Mouse (Mus musculus): ENCODE data around the gene Mfsd4a. TPM values are rescaled to one million over a fixed set of nuclear protein-coding genes. Genes with fewer than 3 reads are reported as not detected.

Mfsd4a gene
- polyA plus RNA-seq, 1 experiment from 2014 or later, result 8.5 TPM

DNA sequence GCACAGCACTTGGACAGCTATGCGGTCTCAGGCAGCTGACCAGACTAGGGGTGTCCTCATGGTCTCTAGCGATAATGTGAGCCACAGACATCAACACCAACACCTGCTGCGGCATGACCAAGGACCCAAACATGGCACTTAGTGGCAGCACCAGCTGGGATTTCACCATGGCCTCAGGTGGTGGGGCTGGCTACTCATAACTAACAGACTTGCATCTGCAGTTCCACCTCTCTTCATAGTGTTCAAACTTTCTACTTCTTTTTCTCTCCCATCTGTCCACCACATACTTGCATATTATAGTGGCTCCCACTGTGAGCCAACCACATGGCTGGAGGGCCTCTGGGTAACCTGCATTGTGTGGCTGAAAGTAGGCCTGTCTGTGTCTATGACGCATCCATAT, 25.4 kb upstream of the Mfsd4a start:
- Histone ChIP-seq H3K36me3 (replicated peaks) (no peaks in the 10 kb centered on the region), H3K4me3 (no peak overlapping the region), H3K4me2 (no peak overlapping the region), H3K9me3 (no peaks in the 10 kb centered on the region), H3K27me3 (replicated peaks) (no peaks in the 10 kb centered on the region), H3K27ac (no peak overlapping the region), H3K9ac (no peak overlapping the region), H3K4me1 (no peaks in the 10 kb centered on the region)
- WGBS, result 88% methylated on average over 4 of the region's 4 CpGs
- no peak for ATAC-seq (replicated peaks)

GRCm38 (mm10) chr1:132090266-132090665, 22.4 kb upstream of the Mfsd4a start:
- Histone ChIP-seq H3K4me2 (no peak overlapping the region), H3K27me3 (replicated peaks) (no peaks in the 10 kb centered on the region), H3K36me3 (replicated peaks) (no peaks in the 10 kb centered on the region), H3K27ac (no peak overlapping the region), H3K9me3 (no peaks in the 10 kb centered on the region), H3K4me1 (no peaks in the 10 kb centered on the region), H3K9ac (no peak overlapping the region), H3K4me3 (no peak overlapping the region)
- no peak for ATAC-seq (replicated peaks)
- WGBS, result 34% methylated on average over 4 of the region's 4 CpGs

DNA sequence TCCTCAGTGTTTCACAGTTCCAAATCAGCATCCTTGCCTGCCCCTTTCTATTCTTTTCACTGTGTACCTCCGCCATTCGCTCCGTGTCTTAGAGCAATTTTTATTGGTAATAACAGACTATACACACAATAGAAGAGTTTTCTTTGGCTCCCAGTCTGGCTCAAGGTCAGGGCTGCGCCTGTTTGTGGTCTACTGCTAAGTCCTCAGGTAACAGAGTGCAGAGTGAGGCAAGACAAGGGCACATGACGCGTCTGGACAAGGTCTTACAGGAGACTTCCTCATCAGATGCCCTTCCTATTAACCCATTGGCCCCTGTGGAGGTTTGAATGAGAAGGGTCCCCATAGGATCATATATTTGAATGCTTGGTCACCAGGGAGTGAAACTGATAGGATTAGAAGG, 21.9 kb upstream of the Mfsd4a start:
- H3K4me2 ChIP-seq, result no peak overlapping the region
- WGBS, result 79% methylated on average over 6 of the region's 6 CpGs
- no peaks in the 10 kb centered on the region for H3K27me3 ChIP-seq (replicated peaks)
- ATAC-seq (replicated peaks), result no peak
- no peak overlapping the region for H3K27ac ChIP-seq
- no peak overlapping the region for H3K4me3 ChIP-seq
- H3K9me3 ChIP-seq, result no peaks in the 10 kb centered on the region
- no peaks in the 10 kb centered on the region for H3K4me1 ChIP-seq
- H3K9ac ChIP-seq, result no peak overlapping the region
- no peaks in the 10 kb centered on the region for H3K36me3 ChIP-seq (replicated peaks)

- Histone ChIP-seq H3K4me3 (no peak overlapping the region), H3K27ac (no peak overlapping the region), H3K9me3 (no peaks in the 10 kb centered on the region), H3K4me2 (no peak overlapping the region), H3K27me3 (replicated peaks) (no peaks in the 10 kb centered on the region), H3K4me1 (no peaks in the 10 kb centered on the region), H3K36me3 (replicated peaks) (no peaks in the 10 kb centered on the region), H3K9ac (no peak overlapping the region)
- 76% methylated on average over 5 of the region's 5 CpGs for WGBS
- no peak for ATAC-seq (replicated peaks)
These were observed 20.4 kb upstream of the Mfsd4a start for GRCm38 (mm10) chr1:132088181-132088671.

DNA sequence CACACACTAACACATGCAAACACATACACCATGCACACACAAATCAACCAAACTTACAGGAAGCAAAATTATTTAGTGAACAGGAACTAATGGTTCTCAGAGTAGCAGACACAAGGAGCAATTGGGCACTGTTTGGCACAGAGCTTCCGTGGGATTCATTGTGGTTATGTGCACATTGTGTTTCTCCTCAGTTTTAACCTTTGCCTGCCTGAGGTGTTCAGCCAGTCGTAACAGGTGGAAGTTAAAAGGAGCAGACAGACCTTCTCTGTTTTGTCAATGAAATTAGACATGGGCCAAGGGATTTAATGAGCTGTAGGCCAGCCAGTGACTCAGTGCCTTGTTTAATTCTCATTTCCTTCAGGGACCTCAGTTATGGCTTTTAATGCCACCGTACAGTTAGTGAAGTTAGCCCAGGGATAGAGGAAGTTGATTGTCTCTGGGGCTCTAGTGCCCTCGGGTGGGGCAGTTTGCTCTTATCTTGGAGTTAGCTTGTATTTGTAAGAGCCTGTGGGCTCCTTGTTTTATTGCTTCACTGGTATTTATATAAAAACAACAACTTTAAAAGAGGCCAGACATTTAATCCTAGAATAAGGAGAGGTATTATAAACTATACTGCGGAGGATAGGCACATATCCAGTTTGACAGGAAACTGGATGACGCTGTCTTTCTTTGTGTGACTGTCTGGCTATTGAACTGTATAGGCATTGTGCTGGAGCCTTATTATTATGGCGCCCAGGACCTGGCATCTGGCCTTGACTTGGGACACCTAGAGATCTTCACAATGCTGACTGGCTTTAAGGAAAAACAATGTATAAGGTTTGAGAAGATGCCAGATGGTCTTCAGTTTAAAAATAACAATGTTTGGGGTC, 17.6 kb upstream of the Mfsd4a start:
- Histone ChIP-seq H3K36me3 (replicated peaks) (no peaks in the 10 kb centered on the region), H3K9me3 (no peaks in the 10 kb centered on the region), H3K4me3 (no peak overlapping the region), H3K9ac (no peak overlapping the region), H3K4me2 (no peak overlapping the region), H3K27ac (no peak overlapping the region), H3K27me3 (replicated peaks) (no peaks in the 10 kb centered on the region), H3K4me1 (no peaks in the 10 kb centered on the region)
- no peak for ATAC-seq (replicated peaks)
- WGBS, result 62% methylated on average over 7 of the region's 7 CpGs

DNA sequence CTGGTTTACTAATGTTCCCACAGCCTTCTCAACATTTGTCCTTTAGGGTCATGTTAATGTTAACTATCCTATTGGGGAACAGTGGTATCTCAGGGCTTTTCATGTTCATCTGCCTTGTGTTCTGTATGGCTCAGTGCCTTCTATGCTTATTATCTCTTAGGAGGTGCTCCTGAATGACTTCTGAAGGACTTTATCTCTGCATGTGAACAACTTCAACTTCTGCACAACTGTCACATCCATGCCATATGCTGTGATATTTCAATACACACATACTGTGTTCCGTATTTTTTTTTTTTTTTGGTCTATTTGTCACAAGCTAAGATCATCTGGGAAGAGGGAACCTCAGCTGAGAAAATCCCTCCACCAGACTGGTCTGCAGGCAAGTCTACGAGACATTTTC, 10.6 kb upstream of the Mfsd4a start:
- Histone ChIP-seq H3K4me2 (no peak overlapping the region), H3K27me3 (replicated peaks) (no peaks in the 10 kb centered on the region), H3K4me1 (no peaks in the 10 kb centered on the region), H3K9ac (no peak overlapping the region), H3K36me3 (replicated peaks) (no peaks in the 10 kb centered on the region), H3K9me3 (no peaks in the 10 kb centered on the region), H3K27ac (no peak overlapping the region), H3K4me3 (no peak overlapping the region)
- no peak for ATAC-seq (replicated peaks)
- whole genome bisulfite sequencing, result 89% methylated on average over 2 of the region's 2 CpGs

- H3K27ac ChIP-seq, result no peak overlapping the region
- no peak overlapping the region for H3K9ac ChIP-seq
- H3K4me2 ChIP-seq, result no peak overlapping the region
- WGBS, result 91% methylated on average over 10 of the region's 10 CpGs
- no peak for ATAC-seq (replicated peaks)
- no peaks in the 10 kb centered on the region for H3K36me3 ChIP-seq (replicated peaks)
- H3K9me3 ChIP-seq, result no peaks in the 10 kb centered on the region
- H3K4me3 ChIP-seq, result no peak overlapping the region
- H3K4me1 ChIP-seq, result no peaks in the 10 kb centered on the region
- no peaks in the 10 kb centered on the region for H3K27me3 ChIP-seq (replicated peaks)
These were observed 7.7 kb upstream of the Mfsd4a start for GRCm38 (mm10) chr1:132075576-132075975.

DNA sequence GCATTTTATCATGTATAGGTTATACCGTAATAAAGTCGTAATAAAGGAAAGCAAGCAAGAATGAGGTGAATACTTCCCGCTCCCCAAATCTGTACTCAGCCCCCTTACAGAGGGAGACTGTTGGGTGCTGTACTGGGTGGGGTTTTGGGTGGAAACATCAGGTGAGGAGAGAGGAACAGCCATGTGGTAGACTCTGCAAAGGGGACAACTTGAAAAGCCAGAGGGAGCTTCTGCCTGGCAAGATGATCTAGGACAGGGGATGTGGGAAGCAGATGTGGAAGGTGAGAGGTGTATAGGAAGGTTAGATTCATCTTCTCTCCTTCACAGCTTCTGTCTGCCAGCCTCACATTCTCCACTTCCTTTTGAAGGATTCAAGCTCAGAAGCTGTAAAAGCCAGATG, 2.8 kb upstream of the Mfsd4a start:
- WGBS, result 90% methylated on average over 3 of the region's 3 CpGs
- ATAC-seq (replicated peaks), result no peak
- Histone ChIP-seq H3K27me3 (replicated peaks) (peaks cover 15% of the 10 kb centered on the region), H3K36me3 (replicated peaks) (no peaks in the 10 kb centered on the region), H3K27ac (no peak overlapping the region), H3K4me3 (no peak overlapping the region), H3K4me2 (no peak overlapping the region), H3K9ac (no peak overlapping the region), H3K9me3 (no peaks in the 10 kb centered on the region), H3K4me1 (peaks cover 12% of the 10 kb centered on the region; the same call in 1 of the 2 replicates)

- no peak overlapping the region for H3K9ac ChIP-seq
- no peak overlapping the region for H3K4me2 ChIP-seq
- no peak overlapping the region for H3K27ac ChIP-seq
- H3K27me3 ChIP-seq (replicated peaks), result peaks cover 15% of the 10 kb centered on the region
- H3K36me3 ChIP-seq (replicated peaks), result no peaks in the 10 kb centered on the region
- H3K4me1 ChIP-seq, result peaks cover 12% of the 10 kb centered on the region; the same call in 1 of the 2 replicates
- 86% methylated on average over 8 of the region's 8 CpGs for WGBS
- H3K4me3 ChIP-seq, result no peak overlapping the region
- H3K9me3 ChIP-seq, result no peaks in the 10 kb centered on the region
- ATAC-seq (replicated peaks), result no peak
These were observed 1.6 kb upstream of the Mfsd4a start for GRCm38 (mm10) chr1:132069436-132069835.

GRCm38 (mm10) chr1:132065475-132066172, 2.2 kb downstream of the Mfsd4a start:
- no peak overlapping the region for H3K9ac ChIP-seq
- no peak overlapping the region for H3K4me3 ChIP-seq
- H3K27me3 ChIP-seq (replicated peaks), result peaks cover 15% of the 10 kb centered on the region
- no peaks in the 10 kb centered on the region for H3K9me3 ChIP-seq
- no peaks in the 10 kb centered on the region for H3K36me3 ChIP-seq (replicated peaks)
- no peak for ATAC-seq (replicated peaks)
- 77% methylated on average over 8 of the region's 8 CpGs for WGBS
- H3K4me1 ChIP-seq, result peaks cover 12% of the 10 kb centered on the region; the same call in 1 of the 2 replicates
- no peak overlapping the region for H3K4me2 ChIP-seq
- H3K27ac ChIP-seq, result no peak overlapping the region

- Histone ChIP-seq H3K4me1 (peaks cover 12% of the 10 kb centered on the region; the same call in 1 of the 2 replicates), H3K9ac (no peak overlapping the region), H3K9me3 (no peaks in the 10 kb centered on the region), H3K36me3 (replicated peaks) (no peaks in the 10 kb centered on the region), H3K27ac (no peak overlapping the region), H3K4me3 (no peak overlapping the region), H3K4me2 (no peak overlapping the region), H3K27me3 (replicated peaks) (peaks cover 15% of the 10 kb centered on the region)
- 17% methylated on average over 1 of the region's 1 CpGs for WGBS
- ATAC-seq (replicated peaks), result 0 out of 2 replicates have a peak, but pooled peaks have one; percentile 24
These were observed 2.9 kb downstream of the Mfsd4a start for GRCm38 (mm10) chr1:132065001-132065400.

- no peaks in the 10 kb centered on the region for H3K36me3 ChIP-seq (replicated peaks)
- H3K9ac ChIP-seq, result no peak overlapping the region
- H3K4me1 ChIP-seq, result peaks cover 11% of the 10 kb centered on the region; the same call in 1 of the 2 replicates
- H3K27ac ChIP-seq, result no peak overlapping the region
- H3K4me3 ChIP-seq, result no peak overlapping the region
- H3K4me2 ChIP-seq, result no peak overlapping the region
- no peaks in the 10 kb centered on the region for H3K9me3 ChIP-seq
- no peak for ATAC-seq (replicated peaks)
- H3K27me3 ChIP-seq (replicated peaks), result no peaks in the 10 kb centered on the region
- 90% methylated on average over 4 of the region's 4 CpGs for WGBS
These were observed 4.8 kb downstream of the Mfsd4a start for GRCm38 (mm10) chr1:132063096-132063495.

All from midbrain, embryonic 15.5 days (tissue).